Mouse (Mus musculus) spleen, postnatal 4 days (tissue): ENCODE data around the gene Enc1.

Experiments used
- DNase-seq, 2 experiments: peaks; one replicate each; pipeline ENCODE4 v3.0.0; 2022; ENCODE audit warnings: low spot score in 2 of 2

The Enc1 gene

DNA sequence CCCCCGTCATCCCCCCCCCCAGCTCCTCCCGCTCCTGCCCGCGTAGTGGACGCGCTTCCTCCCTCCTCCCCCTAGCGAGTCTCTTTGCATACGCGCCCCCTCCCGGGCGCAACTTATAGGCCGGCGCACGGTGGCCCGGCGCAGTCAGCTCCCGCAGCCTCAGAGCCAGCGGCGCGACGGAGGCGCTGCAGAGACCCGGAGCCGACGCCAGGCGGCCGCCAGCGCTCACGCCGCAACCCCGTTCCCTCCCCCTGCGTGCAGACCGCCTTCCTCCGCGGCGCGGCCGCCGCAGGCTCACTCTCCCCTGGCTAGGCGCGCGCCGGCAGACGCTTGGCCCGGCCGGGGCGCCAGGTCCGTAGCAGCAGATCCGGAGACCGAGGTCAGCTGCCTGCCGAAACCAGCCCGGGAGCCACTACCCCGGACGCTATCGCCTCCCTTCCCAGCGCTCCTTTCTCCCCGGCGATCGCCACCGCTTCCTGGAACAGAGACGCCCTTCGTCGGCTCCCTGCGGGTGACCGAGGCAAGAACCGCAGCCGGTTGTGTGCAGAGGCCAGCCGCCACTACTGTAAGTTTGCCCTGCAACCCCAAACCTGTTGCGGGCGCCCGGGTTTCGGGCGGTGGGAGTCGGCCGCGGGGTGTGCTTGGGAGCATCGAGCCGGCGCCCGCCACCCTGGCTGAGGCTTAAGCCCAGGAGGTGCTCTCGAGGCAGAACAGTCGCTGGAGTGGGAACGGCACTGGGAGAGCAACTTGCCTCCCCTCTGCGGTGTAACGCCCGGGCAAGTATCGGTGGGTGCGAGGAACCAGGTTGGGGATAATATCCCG is at the start of gene Enc1:
Gene Enc1, plus strand, starts transcription at position 141 of the 822 bp plus-strand sequence.
- DNase-seq: peak; percentile 84 to 91

DNA sequence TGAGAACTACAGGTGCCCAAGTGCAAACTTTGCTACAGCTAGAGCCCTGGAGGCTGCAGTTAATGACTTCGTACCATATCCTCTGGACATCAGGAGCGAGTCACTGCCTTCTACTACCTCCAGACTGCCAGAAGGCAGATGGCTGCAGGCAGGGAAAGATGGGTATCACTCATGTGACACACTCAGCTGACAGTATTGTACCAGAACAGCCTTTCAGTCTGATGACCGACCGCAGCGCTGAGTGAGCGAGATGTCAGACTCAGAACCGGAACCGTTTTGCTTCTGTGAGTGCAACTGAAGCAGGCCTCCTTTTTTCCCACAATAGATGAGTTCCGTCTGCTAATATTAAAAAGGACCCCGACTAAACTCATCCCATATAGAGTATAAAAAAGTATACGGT is 48.3 kb upstream of the Enc1 start:
- peak in 1 of 2 experiments; percentile 9 for DNase-seq

DNA sequence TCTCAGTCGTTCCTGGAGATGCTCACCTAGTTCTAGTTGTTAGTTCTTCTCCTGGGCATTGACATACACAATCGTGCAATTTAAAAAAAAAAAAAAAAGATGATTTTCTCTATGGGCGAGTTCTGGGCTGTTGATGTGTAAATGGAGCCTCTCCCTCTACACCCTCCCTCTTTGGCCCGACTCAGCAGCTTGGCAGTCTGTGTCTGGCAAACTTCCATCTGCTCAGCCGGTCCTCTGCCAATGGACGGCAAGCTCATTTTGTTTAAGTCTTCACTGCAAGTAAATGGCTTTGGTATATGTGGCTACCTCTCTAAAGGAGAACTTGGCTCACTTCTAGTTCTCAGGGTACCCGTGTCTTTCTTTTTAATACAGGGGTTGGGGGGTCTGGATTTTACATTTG is 47.5 kb upstream of the Enc1 start:
- no peak for DNase-seq

DNA sequence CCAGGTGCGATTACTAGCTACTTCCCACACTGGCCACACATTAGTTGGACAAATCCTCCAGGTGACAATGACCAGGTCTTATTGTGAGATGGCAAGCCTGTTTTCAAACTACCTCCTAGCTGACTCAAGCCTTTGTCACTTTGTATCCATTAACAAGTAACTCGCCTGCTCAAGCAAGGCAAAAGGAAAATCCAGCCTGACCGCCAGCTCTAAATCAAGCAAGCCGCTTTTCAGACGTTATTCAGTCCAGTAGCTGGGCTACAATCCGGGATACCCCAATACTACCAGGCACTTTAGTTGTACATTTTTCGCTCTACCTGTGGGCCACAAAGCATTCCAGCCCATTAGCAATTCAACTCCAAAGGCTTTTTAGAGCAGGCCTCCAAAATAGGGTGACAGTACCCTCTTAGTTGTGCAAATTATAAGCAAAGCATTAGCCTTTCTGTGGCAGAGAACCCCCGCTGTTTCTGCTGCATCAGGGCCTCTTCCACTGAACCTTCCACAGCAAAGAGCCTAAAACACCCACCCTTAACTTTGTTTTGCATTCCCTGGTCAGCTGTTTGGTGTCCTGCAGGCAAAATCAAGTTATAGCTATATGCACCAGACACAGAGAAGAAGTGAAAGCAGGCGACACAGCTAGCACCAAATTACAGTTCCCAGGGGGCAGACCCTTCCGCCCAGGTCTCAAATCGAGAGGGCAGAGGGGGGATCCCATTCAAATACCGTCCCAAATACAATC is 44.5 kb upstream of the Enc1 start:
- no peak for DNase-seq

DNA sequence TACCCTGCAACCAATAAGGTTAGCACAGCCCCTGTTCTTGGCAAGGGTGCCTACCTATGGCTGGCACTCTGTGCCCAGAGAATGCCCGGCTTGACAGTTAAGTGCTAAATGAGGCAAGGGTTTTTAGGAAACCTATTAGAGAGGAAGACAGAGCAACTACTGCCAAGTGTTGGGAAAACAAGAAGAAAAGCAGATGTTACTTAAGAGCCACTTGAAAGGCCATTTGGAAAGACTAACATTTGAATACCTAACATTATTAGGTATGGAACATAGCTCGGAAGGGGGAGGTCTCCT is 44.0 kb upstream of the Enc1 start:
- no peak for DNase-seq

DNA sequence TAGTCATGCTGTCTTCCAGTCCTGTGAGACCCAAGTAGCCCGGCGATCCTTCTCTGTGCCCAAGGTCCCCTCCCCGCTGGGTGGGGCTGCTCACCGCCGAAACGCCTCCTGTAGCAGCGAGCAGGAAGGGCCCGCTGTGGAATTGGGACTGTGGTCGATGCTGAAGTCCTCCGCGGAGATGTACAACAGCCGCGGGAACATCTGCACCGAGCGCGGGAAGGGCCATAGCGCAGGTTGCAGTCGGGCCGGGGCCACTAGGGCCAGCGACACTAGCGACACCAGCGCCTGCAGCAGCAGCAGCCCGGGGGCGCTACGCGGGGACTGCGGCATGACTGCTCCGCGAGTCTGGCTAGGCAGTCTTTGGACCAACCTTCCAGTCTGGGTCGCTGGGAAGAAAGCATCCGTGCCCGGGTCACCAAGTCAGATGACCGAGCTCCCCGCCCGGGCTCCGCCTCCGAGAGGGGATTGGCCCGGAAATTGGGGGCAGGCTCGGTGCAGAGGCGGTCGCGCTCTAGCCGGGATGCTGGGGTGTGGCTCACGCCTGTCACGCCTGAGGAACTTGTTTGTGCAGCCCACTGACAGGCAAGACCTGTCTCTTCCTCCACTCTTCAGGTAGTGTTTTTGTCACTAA is 42.9 kb upstream of the Enc1 start, which contains the start of gene Hexb:
Gene Hexb, minus strand, starts transcription at position 426 of the 631 bp plus-strand sequence.
- DNase-seq: peak; percentile 88 to 93

DNA sequence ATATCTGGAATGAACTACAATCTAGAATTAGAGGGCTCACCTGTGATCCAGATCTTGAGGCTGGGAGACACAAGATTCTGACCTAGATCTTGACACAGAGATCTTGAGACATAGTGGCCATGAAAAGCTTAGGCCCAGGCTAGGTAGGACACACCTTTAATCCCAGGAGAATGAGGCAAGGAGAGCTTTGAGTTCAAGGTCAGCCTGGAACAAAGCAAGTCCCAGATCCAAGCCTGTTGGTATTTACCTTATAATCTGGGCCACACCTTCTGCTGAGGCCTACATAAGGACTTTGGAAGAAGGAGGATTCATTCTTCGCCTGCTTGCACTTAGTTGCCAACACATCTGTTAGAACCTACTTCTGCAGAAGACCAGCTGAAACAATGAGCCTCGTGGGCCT is 41.8 kb upstream of the Enc1 start:
- DNase-seq: no peak

DNA sequence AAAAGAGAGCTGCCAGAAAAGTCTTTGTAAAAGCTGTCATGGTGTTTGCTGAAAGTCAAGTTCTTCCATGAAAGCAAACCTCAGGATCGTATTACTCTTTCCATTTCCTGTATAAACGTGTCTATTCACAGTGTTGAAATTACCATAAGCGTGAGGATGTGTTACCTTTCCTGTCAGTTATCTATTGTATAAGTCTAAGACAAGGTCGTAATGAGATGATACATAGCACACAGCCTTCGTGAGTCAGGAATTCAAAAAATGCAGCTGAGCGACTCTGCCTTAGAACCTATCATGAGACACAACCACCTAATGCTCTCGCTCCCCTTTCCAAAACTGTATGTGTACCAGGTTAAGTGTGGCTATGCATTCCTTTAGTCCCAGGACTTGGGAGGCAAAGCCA is 39.8 kb upstream of the Enc1 start:
- no peak for DNase-seq

DNA sequence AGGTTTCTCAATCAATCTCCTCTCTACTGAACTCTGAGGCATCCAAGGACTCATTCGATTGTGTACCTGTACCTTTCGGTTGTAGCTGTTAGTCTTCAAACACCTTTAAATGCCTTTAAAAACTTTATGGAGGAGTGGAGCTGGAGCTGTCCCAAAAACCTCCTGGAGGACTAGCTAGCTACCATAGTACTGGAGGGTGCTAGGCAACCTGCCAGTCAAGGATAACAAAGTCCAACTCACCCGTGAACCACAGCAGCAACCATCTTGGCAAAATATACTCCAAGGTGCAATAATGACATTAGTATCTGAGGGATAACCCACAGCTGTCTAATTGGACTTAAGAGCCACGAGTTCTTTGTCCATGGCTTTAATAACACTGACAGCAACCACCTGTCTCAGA is 39.0 kb upstream of the Enc1 start:
- no peak for DNase-seq

DNA sequence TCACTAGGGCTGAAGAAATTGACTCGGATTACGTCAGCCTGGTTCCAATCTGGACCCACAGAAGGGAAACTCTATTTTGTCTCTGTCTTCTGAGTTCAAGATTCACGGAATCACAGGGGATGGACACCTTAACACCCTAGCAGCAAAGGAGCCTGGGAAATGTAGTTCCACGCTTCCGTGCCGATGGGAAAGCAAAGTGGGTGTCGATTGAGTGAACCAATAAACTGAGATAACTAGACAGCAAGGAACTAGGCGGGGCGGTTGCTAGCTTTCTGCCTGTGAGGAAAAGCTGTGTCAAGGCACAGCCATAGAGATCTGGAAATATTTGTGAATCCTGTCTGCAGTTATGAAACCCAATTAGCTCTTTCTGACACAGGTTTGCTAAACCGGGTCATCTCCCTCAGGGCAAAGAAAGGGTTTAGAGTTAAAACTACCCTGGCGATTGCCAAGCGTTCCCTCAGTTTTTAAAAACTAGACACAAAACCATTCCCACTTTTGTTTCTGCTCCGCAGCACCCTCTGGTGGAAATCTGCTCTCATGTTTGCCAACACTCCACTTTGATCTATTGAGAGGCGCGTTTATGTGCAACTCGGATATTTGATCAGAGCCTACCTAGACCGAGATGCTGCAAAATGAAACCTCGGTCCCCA is 35.7 kb upstream of the Enc1 start:
- peak; percentile 70 to 87 for DNase-seq

DNA sequence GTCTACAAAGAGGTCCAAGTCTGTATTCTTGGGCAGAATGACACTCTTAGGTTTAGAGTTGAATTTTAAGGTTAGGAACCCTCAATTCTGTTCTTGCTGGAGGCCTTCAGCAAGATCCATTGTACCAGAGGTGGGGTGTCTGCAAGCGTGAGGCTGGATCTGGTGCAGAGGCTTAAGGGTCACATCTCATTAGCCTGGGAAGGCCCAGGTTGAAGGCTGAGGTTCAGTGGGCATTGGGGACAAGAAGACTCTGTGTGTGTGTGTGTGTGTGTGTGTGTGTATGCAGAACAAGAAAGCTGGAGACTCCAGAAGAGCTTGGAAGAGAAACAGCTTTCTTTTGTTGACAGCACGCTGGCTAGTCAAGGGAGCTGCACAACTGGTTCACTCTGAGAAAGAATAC is 34.9 kb upstream of the Enc1 start:
- DNase-seq: no peak

DNA sequence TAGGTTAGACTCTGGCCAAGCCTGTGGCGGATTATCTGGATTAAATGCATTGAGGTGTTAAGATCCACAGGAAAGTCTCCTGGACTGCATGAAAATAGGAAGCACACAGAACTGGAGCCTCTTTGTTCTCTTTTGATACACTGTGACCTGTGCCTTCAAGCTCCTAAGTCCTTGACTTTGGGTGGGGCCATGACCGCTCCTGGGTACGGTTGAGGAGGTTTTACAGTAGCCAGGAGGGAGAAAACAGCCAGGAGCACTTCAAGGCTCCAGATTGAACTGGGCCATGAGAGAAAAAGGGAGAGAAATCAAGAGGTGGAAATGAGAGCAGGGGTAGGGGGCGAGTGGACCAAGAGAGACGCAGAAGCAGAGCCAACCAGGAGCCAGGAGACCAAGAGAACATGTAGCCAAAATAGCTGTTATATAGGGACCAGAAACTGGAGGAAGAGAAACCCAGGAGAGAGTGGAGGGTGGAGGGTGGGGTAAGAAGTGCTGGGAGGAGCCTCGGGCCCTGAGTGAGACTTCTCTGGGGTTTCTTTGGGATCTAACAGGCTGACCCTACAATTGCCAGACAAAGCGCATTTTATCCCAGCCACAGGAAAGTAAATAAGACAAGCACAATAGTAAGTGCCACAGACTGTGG is 33.3 kb upstream of the Enc1 start:
- no peak for DNase-seq

DNA sequence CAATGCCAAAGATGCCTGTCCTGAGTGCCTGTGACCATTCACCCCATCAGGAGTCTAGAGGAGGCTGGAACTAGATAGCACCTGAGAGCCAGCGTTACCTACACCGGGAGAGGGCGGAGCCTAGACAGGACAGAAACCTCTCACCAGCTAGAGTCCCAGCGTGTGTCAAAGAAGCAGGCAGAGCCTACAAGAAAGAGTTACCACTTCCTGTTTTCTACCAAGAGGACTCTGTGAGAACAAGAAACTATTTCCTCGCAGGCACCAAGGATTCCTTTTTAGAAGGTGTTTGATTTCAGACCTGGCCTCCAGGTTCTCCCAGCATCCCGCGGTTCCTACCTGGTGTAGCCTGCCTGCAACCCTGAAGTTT is 32.8 kb upstream of the Enc1 start:
- peak in 1 of 2 experiments; percentile 33 for DNase-seq

DNA sequence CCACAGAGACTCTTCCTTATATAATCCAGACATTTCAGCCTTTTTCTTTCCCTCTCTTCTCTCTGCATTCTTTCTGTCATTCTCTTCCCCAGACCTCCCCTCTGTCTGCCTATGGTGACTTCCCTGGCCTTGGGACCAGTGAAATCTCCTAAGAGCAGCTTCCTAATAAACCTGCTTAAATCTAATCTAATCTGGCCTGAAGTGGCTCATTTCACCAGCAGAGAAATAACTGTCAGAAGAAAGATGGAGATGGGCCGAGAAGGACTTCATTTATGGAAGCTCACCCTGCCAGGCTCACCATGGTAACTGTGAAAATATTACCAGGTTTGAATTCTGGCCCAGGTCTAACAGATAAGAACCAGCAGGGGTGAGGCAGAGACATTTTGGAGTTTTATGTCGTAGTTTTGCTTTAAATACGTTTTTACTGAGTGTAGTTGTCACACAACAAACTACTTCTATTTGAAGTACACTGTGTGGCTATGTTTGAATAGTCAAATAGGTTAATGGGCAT is 32.4 kb upstream of the Enc1 start:
- DNase-seq: no peak

DNA sequence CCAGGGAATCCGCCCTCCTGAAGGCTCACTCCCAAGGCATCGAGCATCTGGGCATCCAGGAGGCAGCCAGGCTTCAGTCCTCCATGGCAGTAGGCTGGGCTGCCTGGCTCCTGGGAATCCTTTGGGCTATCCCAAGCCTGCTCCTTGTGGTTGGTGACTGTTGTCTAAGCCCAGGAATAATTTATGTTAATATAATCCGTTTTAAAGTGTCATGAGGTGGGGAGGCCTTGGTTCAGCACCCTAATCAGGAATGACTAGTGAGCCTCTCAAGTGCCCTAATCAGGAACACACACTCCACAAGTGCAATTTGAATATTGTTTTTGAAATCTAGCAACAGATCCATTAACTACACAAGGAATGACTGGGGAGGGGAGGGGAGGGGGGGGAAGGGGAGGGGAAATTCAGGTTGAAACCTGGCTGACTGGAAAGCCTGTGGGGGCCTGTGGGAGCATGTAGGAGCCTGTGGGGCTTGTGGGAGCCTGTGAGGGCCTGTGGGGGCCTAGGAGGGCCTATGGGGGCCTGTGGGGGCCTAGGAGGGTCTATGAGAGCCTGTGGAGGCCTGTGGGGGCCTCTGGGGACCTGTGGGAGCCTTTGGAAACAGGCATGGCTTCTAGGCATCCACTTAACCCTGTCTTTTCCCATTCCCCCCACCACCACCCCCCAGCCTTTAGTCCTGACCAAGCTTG is 26.2 kb upstream of the Enc1 start:
- no peak for DNase-seq

DNA sequence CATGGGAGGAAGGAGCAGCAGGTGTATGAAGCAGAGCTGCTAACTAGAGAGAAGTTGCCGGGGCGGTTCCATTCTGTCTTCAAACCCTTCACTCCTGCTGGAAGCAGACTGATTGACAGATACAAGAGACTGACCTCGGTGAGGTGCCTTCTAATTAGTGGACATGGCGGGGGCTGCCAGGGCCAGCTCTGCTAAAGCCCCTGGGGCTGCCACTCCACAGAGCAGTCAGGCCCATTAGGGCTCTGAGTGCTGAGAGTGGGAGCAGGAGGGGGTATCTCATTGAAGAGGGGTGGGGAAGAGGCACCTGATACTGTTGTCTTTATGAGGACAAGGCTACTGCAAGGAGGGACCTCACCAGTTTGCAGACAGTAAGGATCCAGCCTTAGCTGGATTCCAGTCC is 25.3 kb upstream of the Enc1 start:
- DNase-seq: no peak

DNA sequence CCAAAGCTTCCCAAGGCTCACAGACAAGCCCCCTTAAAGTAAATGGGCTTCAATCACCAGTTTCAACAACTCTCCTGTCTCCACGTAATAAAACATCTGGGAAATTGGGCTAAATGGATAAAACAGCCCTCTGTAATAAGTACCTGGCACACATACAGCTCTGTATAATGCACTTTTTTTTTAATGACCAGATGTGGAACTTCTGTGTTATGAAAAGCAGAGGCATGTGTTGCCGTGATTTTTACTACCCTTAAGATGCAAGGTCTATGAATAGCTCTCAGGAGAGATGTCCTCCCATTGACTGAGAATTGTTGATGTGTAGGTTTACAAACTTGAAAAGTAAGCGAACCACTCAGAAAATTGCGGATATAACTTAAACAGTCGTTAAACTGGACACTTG is 24.7 kb upstream of the Enc1 start:
- no peak for DNase-seq

DNA sequence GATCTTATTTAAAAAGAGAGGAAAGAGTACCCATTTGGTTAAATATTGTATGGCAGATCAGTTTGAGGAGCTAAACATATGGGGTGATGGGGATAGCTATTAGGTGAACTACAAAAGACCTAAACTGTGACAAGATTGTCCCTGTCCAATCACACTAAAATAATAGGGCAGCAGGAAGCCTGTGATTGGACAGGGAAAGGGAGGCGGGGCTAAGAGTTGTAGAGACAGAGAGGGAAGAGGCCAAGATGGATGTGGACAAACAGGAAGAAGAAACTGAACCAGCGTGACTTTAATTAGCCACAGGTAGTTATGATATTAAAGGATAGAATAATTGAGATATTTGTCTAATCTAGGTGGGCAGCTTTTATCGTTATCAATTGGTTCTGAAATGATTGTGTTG is 20.9 kb upstream of the Enc1 start:
- no peak for DNase-seq

DNA sequence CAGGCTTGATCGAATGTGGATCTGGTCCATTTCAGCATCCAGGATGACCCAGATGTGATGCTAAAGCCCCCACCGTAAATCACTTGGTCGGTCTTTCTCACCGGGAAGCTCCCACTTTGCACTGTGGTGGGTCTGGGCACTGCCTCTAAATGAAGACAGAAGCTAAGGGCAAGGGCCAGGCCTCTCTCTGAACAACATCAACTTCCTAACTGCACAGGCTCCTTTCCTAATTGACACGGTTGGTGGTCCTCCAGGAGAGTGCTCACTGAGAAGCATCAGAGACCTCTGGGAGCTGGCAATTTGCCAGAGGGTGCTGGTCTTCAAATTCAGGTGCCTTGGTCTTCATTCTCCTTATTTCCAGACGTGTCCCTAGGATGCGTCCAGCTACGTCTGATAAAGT is 17.0 kb upstream of the Enc1 start:
- no peak for DNase-seq

DNA sequence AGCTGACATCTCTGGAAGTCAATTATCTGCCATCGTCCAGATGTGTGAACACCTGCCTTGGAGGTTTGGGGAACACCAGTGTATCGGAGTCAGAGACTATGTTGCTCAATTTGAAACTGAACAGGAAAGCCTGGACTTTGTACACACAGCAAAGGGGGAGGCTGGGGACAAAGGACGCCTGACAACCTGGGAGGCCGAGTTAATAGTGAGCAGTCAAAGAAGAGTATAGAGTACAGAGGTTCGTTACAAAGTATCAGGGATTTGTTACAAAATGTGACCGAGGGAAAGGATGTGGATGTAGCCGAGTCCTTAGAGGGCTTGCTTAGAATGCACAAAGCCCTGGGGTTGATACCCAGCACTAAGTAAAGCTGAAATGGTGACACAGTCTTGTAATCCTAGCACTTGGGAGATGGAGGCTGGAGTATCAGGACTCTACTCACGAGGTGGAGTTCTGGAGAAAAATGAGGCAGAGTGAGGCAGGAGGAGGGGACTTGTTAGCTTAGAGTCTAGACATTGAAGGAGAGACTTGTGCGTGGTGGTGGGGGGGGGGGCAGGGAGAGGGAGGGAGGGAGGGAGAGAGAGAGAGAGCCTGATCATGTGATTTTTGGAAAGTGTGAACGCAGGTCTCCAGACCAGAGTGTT is 16.4 kb upstream of the Enc1 start:
- no peak for DNase-seq

DNA sequence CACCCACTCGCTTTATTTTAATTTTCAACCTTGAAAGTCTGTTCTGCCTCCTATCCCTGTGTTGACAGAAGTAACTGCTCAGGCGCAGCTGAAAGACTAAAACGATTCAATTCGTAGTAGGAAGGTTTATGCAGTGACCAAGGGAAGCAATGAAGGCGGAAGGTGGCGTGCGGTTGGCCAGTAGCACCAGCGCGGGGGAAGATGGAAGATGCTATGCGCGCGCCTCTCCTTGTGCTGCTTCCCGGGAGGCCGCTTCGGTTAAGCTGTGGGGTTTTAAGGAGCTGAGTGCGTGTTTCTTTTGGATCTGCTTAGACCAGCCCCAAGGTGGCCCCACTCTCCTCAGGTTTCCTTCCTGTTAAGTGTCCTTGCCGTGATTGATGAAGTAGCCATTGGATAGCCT is 15.8 kb upstream of the Enc1 start:
- DNase-seq: no peak
